Mouse (Mus musculus) adrenal gland, postnatal 10 days (tissue): ENCODE data around the gene Lrp5. TPM values are rescaled to one million over a fixed set of nuclear protein-coding genes. Genes with fewer than 3 reads are reported as not detected.

Experiments
- DNase-seq: peaks from one replicate; pipeline ENCODE4 v3.0.0; 2021; ENCODE audit warnings: mixed read lengths
- total RNA-seq, 2 experiments: library from RNA; stranded (reverse); gene quantifications; 2 replicates each; pipeline ENCODE4 v1.2.3; 2021

Gene Lrp5
- total RNA-seq, 2 experiments from 2014 or later: 87.0 to 104 TPM

DNA sequence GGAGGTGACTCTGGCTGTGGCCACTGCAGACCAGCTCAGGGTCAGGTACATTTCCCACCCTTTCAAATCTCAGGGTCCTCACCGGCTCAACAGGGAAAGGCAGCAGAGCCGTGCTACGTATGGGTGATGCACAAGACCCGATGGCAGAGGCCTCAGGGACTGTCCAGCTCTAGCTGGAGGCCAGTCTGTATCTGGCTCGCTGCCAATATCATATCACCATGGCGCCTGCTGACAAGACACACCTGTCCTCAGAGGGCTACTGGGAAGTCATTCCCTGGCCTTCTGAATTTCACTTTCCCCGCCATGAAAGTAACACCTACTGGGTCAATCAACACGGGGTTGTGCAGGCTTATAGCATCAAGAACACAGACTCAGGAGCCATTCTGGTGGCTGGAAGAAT lies 74.6 kb downstream of the Lrp5 start:
- no peak for DNase-seq

DNA sequence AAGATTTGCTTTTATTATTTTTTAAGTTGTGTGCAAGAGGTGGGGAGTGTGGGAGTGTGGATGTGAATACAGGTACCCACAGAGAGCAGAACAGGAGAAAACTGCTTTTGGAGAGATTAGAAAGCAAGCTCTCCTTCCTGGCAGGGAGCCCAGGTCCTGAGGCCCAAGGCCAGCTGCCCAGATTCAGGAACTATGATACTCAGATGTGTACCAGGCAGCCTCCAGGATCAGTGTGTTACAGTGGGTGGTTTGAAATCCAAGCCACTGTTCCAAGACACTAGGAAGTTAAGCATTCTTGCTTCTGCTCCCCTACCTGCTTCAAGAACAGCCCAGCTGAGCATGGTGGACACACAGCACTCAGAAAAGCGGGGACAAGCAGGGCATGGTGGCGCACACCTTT lies 75.5 kb downstream of the Lrp5 start:
- peak; percentile 81 for DNase-seq

DNA sequence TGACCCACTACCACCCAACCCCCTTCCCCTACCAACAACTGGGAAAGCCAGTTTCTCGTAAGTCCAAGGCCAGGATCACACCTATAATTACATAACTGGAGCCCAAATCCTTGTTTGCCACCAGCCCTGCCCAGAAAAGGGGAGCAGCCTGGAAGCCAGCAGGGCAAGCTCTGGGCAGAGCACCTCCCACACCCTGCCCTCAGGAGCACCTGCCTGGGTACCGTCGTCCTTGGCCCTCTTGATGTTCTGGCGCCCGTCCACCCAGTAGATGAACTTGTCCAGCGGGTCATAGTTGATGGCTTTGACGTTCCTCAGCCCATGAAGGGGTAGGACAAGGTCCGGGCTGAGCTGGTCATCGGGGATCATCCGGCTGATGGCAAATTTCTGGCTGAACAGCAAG lies 76.5 kb downstream of the Lrp5 start:
- DNase-seq: no peak

DNA sequence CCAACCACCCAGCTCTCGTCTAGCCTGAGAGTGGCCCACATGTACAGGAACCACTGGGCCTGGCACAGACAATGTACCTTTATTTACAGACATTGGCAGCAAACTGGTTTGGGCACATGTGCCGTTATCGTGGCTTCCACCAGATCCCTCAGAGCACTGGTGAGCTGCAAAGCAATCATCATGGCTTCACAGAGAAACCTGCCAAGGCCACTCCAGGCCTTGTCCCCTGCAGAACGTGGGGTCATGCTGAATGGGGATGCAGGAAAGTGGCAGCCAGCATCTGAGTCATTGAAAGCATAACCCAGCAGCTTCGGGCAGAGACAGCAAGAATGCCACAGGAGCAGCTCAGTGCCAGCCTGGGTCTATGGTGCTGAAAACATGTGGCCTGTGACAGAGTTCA lies 92.0 kb downstream of the Lrp5 start:
- peak; percentile 36 for DNase-seq

DNA sequence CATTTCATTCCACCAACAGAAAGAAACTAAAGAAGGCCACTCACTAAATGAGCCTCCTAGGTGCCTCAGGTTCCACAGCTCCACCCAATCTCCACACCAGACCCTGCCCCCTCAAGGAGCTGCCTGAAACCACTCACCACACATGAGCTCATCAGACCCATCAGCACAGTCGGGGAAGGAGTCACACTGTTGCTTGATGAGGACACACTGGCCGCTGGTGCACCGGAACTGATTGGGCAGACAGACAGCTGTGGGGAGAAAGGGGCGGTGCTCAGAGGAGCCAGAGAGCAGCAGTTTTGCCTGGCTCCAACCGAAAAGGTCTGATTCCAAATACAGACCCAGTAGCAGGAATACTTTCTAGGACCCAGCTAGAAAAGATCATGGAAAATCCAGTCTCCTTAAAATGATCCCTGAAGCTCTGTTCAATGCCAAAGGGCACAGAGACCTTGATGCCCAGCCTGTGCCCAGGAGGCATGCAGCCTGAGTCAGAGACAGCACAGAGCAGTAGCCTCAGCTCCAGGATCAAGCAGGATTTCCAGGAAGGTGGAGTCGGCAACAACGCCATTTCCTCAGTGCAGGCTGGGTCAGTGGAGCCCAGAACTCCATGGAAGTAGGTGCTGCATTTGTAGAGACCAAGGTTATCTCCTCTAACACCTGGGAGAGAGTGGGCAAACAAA lies 92.8 kb downstream of the Lrp5 start:
- DNase-seq: peak; percentile 46

DNA sequence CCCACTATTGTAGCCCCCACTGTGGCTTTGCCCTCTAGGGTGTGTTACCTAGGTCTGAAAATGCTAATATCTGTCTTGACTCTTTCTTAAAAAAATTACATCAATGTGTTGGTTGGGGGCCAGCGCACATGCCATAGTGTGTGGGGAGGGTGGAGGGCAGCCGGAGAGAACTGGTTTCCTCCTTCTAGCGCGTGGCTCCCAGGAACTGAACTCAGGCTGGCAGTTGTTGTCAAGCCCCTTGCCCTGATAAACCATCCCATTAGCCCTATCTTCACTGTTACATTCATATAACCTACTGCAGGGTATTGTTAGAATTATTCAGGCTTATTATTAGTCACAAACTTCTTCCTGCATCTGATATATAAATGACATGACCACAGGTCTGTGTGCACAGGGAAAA lies 96.4 kb downstream of the Lrp5 start:
- no peak for DNase-seq

DNA sequence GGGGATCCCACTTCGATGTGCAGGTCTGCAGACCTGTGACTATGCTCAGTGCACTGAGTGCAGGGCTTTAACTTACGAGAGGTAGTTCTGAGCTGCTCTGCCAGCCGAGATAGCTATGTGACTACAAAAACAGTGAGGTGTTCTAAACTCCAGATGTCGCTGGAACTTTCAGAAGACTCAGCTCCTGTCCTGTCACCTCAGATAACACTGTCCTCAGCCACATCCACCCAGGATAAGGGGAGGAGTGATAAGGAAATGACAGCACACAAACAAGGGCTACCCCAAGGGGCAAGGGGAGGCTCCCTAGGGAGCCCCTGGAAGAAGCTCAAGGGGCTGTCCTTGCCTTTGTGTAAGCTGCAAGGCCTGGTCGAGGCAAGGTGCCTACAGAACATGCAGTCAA lies 96.8 kb downstream of the Lrp5 start:
- DNase-seq: no peak

DNA sequence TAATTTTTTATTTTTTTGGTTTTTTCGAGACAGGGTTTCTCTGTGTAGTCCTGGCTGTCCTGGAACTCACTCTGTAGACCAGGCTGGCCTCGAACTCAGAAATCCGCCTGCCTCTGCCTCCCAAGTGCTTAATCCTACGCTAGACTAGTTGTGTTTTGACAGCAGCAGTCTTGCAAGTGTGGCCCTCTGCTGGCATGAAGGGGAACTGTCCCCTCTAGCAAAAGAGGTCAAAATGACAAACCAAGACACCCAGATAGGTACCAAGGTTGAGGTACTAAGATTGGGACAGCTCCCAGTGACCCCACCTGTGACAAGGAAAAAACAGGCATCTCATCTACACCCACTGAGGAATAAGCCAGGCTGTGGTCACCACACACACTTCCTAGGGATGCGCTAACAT lies 98.6 kb downstream of the Lrp5 start:
- DNase-seq: peak; percentile 39

DNA sequence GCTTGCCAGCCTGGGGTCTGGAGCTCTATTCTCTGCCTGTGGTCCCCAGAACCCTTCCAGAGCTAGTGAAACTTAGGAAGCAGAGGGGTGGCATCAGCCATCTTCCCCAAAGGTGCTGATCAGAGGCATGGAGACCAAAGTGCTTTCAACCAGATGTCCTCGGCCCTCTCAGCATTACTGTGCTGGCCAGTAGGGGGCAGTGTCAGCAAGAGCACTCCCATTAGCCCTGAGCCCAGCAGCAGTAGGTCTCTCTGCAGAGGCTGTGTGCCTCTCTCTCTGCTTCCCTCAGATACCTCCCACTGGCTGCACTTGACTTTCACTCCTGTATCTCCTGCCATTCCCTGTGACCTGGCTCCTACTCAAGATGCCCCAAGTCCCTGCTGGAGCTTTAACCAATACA lies 99.8 kb downstream of the Lrp5 start:
- DNase-seq: peak; percentile 79

DNA sequence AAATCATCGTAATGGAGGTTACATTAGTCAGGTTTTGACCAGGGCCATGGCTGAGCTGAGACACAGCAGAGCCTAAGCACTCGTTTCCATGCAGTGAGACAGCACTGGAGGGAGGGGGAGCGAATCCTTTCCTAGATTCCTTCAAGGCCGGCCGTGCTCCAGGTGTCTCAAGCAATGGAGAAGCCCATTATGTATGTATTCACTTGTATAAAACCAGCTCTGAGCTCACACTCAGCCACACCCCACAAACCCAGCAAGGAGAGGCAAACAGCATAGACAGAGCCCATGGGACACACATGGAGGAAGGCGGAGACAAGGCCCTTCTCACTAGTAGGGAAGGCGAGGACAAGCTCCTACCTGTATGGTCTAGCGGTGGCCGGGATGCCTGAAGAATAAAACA lies 100.3 kb downstream of the Lrp5 start:
- DNase-seq: no peak

DNA sequence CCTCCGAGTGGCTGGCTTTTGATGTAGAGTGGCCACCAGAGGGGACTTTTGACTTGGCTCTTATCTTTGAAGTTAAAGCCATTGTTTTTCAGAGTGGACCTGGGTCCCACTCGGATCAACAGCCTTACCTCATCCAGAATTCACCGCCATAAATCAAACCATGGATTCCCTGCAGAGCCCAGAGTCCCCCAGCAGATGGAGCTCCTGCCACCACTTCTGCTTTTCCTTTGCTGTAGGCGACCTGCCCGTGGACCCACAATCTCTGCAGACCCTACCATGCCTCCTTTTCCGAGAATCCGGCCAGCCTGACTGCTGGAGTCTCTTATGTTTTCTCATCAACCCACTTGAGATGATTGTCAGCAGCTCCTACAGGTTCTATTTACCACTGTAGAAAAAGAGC lies 105.0 kb downstream of the Lrp5 start:
- DNase-seq: peak; percentile 65

DNA sequence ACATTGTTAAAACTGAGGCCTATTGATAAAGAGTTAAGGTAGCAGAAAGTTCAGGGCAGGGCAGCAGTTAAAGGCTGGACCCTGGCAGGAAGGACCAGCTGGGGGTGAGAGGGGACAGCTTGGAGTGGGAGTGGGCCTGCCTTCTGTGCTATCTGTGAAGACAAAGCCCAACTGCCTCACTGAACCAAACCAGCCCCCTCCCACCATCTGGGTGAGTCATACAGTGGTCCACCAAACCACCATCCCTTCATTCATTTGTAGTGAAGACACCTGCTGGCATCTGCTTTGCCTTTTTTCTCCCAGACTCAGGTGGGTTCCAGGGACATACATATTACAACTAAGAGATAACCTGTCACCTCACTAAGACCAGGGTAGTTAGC lies 108.5 kb downstream of the Lrp5 start:
- no peak for DNase-seq

DNA sequence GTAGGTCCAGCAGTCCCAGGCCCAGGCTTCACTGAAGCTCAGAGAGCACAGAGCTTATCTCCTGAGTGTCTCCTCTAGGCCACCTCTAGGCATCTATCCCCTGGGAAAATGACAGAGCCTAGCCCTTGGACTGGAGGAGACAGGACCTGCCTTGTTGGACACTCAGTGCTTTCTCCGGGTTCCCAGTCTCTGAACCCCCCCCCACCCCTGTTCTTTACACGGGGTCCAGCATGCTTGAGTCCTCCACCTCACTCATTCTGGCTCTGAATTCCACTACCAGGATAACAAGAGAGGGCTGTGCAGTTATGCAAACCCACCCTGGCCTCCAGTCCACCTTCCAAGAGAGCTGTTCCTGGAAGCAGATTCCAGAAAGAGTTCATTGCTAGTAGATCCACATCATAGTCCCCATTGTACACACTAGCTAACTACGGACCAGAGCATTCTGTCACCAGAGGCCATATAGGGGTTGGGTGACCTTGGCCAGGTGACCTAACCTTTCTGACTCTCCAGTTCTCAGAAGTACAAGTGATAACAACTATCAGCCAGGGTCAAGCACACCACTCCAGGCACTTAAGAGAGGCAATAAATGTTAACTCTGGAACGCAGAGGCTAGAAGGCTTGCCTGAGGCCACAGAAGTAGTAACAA lies 109.0 kb downstream of the Lrp5 start:
- no peak for DNase-seq

DNA sequence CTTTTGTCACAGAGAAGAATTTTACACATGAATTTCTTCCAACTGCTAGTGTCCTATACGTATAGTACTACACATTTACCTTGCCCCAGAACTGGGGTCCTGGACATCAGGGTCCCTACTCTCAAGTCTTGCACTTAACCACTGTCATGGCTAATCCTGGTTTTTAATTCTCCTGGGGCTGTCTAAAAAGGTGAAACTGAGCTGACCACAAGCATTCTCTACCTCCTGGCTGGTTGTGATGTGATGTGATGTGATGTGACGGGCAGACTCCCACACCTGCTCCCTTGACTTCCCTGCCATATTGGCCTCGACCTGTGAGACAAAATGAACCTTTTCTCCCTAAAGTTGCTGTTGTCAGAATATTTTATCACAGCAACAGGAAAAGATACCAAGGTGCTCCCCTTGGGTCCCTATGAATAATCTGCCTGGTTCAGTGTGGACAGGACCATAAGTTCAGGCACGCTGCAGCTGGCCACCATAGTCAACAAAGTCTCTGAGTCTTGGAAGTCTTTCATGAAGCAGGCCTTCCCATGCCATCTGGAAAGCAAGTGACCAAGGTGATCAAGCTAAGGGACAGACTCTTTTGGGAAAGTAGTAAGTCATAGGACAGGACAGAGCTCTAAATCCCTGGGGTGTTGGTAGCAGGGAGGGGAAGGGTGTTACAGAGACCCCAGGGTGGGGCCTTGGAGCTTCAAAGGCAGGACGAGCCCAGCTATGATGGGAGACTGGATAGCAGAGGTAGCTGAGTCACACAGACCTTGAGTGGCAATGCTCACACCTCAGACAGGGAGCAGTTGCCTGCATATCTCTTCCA lies 109.7 kb downstream of the Lrp5 start:
- no peak for DNase-seq

DNA sequence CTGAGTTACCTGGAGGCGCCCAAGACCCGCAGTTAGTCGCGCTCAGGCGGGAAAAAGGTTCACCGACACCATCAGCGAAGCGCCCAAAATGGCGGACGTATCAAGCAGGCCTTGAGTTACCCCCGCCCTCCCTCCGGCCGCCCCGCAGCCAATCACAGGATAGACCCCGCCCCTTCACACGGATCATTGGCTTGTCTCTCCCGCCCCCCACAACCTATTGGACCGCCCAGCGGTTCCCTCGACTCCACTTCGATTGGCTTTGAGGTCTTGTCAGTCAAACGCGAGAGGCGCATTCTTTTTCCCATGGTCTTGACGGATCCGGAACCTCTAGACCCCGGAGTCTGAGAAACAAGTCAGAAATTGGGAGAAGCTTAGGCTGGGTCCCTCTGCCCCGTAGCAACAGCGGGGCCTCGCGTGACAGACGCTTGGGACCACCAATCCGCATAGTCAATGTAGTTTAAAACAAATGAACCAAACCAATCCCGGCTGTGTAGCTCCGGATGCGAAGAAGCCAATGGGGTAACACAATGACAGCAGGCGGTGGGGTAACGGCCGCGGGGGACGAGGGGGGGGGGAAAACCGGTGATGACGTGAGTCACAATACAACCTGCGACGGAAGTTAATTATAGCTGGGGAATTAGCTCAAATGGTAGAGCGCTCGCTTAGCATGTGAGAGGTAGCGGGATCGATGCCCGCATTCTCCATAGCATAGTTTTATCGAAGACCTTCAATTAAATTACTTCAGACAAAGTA lies 110.6 kb downstream of the Lrp5 start, which contains the start of gene Ppp6r3:
Gene Ppp6r3, minus strand, starts transcription at position 118 of the 753 bp plus-strand sequence.
- peak; percentile 99 for DNase-seq

DNA sequence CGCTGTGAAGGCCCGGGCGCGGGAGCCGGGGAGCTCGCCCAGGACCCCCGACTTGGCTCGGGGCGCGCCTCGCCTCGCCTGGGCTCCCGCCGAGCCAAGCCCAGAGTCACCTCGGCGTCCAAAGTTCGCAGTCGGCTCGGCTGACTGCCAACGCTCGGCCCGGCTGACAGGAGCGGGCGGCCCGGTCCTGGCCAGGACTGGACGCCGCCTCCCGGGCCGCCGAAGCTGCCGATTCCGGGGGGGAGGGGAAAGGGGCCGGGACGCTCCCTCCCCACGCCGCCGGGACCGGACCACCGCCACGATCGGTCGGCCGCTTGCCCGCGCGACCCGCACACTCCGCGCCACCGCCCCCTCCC lies 111.1 kb downstream of the Lrp5 start:
- DNase-seq: peak; percentile 90

DNA sequence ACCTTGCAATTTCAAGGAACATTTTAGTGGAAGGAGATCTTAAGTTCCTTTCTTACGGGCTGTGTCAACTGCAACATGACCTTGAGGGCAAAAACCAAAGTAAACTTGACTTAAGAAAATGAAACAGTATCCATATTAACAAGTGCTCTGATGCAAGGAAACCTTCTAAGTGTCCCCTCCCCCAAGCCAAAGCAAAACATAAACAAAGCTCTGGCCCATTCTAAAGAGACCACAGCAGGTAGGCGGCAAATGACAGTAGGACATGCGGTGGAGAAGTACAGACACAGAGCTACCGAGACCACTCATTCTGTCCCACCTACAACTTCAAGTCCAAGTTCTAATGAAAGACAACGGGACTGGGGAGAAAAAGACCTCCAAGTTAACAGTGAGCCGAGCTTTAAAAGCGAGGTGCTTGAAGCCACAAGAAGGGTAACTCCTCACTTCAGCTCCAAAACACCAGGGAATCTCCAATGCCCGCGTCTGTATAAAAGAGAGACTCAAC lies 111.7 kb downstream of the Lrp5 start:
- DNase-seq: no peak

DNA sequence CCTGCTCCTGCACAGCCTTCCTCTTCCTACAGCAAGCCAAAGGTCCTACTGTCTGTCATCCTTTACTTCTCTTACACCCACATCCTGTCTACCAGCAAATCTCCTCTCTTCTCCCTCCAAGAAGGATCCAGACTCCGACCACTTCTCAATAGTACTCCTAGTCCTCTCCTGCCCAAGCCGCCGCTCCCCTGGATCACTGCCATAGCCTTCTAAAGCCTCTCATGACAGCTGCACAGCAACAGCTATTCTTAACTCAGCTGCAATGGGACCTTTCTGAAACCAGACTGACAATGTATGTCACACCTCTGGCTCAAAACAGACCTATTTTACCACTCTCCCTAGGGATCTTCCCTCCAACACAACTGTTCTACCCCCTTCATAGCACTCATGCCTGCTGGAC lies 122.1 kb downstream of the Lrp5 start:
- peak; percentile 55 for DNase-seq

DNA sequence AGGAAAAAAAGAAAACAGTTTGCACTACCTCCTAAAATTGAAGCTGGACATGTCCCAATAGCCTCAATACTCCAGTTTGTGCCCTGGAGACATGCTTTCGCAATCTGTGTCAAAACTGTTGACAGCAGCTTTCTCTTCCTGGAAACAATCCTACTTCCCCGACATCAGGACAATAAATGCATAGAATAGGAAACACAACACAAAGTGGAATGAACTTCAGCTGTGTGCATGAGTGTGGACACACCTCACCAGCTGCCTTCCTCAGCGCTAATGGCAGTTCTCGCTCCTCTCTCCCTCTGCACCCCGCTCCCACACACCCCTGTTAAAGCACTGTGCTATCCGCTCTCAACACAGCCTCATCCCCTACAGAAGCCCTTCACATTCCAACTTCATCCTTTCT lies 123.6 kb downstream of the Lrp5 start:
- DNase-seq: peak; percentile 44

DNA sequence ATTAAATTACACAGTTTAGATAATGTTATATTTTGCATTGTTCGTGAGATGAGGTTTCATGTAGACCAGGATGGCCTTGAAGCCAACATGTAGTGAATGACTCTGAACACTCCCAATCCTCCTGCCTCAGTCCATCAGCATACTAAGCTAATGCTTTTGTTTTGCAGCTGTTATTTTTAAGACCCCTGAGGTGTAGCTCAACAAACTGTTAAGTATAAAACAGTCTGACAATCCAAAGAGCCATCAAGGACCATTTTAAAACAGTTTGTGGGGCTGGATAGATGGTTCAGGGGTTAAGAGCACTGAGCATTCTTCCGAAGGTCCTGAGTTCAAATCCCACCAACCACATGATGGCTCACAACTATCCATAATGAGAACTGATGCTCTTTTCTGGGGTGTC lies 124.1 kb downstream of the Lrp5 start:
- DNase-seq: no peak

DNA sequence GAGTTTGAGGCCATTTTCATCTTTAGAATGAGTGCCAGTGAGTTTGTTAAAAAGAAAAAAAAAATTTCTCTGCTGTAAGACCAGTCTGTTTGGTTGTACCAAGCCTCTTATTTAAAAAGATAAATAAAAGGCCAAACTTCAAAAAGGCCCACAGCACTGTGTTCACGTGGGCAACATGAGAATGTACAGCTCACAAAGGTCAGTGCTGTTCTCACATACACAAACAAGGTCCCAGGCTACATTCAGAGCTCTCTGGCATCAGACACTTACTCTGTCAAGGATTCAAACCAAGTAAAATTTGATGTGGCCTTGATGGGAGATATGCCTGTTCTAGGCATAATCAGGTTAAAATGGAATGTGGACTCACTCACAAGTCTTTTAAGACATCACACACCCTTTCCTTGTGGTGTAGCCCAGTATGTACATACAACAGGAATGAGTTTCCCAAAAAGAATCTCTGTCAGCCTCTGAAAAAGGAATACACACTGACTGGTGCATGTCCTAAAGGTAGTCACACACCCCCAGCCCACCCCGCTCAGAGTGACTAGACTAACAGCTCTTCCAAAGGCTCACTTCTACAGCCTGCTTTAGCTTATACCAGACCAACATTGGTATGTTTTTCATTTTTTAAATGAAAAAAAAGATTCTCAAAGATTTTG lies 130.1 kb downstream of the Lrp5 start:
- DNase-seq: no peak

DNA sequence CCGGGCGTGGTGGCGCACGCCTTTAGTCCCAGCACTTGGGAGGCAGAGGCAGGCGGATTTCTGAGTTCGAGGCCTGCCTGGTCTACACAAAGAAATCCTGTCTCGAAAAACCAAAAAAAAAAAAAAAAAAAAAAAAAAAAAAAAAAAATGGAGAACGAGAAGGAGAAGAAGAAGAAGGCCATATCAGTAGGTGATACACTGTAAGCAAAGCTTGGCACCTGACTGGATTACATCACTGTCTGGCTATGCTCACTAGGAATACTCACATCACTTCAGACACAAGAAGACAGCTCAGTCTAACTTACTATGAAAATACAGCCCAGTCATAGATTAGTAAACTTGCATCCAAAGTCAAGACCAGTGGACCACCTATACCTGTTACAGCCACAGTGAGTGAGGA lies 131.6 kb downstream of the Lrp5 start:
- no peak for DNase-seq
